Mouse (Mus musculus): Measurements from ENCODE around the gene Rhou. TPM values are rescaled to one million over a fixed set of nuclear protein-coding genes. Genes with fewer than 3 reads are reported as not detected.

The Rhou gene
- total RNA-seq, 2 experiments from 2014 or later, result 30.1 to 41.0 TPM

GRCm38 (mm10) chr8:123685477-123685876, 31.7 kb downstream of the Rhou start:
- no peak for DNase-seq (ENCODE audit: low spot score)

DNA sequence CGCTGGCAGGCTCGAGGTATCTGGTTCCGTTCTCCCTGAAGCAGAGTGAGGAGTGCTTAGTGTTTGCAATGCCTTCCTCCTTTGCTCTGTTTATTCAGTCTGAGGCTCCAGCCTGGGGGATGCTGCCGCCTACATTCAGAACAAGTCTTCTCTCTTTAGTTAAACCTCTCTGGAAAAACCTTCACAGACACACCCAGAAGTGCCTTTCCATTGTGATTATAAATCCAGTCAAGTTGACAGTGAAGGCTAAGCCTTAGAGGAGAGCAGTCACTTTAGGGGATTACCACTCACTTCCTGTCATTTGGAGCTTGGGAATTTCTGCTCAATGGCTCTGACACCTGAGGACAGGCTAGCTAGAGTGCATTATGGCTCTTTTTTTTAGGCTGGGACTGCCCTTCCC, 34.1 kb downstream of the Rhou start:
- no peak for DNase-seq (ENCODE audit: low spot score)

- DNase-seq (ENCODE audit: low spot score), result no peak
These were observed 38.6 kb downstream of the Rhou start for GRCm38 (mm10) chr8:123692165-123692962.

GRCm38 (mm10) chr8:123696167-123696566, 42.4 kb downstream of the Rhou start:
- no peak for DNase-seq (ENCODE audit: low spot score)

DNA sequence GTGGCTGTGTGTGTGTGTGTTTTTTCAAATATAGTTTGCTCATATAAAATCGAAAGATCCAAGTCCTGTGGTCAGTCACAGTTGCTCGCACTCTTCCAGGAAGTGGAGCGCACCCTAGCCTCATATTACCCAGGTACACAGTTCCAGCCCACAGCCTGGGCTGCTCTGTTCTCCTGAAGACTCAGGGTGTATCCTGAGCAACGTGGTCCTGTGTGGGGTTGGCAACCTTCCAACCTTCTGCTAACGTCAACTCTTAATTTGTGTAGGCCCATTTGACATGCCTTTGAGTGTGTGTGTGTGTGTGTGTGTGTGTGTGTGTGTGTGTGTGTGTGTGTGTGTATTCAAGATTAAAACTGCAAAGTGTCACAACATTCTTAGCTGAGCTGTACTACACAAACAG, 43.6 kb downstream of the Rhou start:
- no peak for DNase-seq (ENCODE audit: low spot score)

DNA sequence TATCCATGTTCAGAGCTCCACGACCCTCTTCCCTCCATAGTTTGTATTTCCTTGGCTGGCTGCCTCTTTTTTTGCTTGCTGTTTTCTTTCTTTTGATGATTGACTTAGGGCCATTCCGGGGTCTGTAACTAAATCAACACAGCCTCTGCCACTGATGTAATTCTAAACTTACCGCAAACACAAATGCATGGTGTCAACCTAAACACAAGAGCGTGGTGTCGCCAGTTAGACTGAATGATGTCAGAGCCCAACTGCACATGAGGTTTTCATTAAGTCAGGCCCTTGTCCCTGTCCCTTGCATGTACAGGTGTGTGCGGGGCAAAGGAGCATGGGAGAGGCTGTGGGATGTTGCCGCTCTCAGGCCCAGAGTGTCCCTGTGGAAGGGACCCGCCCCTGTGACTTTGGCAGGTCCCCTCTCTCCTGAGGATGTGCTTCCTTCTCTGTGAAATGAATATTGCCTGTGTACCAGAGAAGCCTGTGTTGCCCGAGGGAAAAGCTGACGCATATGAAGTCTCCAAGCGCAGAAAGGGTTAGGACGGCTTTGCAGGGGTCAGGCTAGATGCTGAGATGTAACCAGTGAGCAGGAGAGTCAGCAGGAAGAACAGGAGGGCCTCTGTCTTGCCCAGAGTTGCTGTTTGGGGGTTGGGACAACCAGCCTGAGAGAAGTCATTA, 46.8 kb downstream of the Rhou start:
- DNase-seq (ENCODE audit: low spot score), result no peak

GRCm38 (mm10) chr8:123701952-123702587, 48.3 kb downstream of the Rhou start:
- no peak for DNase-seq (ENCODE audit: low spot score)

GRCm38 (mm10) chr8:123705376-123705775, 51.6 kb downstream of the Rhou start:
- no peak for DNase-seq (ENCODE audit: low spot score)

DNA sequence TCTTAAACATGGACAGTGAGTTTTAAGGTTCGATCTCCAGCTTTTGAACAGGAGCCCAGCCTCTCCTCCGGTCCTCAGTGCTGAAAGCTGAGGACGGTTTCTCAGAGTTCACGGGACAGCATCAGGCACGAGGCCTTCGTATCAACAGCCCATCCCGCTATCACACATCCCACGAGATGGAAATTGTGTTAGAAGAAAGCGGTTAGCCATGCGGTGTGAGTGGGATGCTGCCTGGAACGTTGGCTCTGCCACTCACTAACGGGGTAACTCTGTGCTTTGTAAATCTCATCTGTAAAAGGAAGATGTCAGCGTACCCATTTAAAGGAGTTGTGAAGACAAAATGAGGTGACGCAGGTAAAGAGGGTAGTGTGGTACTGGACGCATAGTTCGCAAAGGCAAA, 53.4 kb downstream of the Rhou start:
- no peak for DNase-seq (ENCODE audit: low spot score)

GRCm38 (mm10) chr8:123708729-123709128, 55.0 kb downstream of the Rhou start:
- no peak for DNase-seq (ENCODE audit: low spot score)

GRCm38 (mm10) chr8:123710335-123710734, 56.6 kb downstream of the Rhou start:
- no peak for DNase-seq (ENCODE audit: low spot score)

Other genes with a start within 250 kb of the Rhou start
- gene Mc1r, start 246.8 kb upstream of the Rhou start, total RNA-seq (2021), result not detected
- not detected for gene Tubb3, start 242.5 kb upstream of the Rhou start, total RNA-seq (2021)
- 10 to 100 TPM; 34.6 to 43.7 TPM for gene Def8, start 230.4 kb upstream of the Rhou start, total RNA-seq (2021)
- 10 to 100 TPM; 37.8 to 41.0 TPM for gene Afg3l1, start 176.0 kb upstream of the Rhou start, total RNA-seq (2021)
- gene Dbndd1, start 138.5 kb upstream of the Rhou start, total RNA-seq (2021), result not detected
- 1 to 10 TPM; 3.6 to 4.9 TPM for gene Gas8, start 135.1 kb upstream of the Rhou start, total RNA-seq (2021)
- gene Rab4a, start 152.1 kb downstream of the Rhou start, total RNA-seq (2021), result 10 to 100 TPM; 14.8 to 14.9 TPM
- gene Ccsap, start 206.3 kb downstream of the Rhou start, total RNA-seq (2021), result under 1 TPM; 0.21 to 0.26 TPM
- gene Acta1, start 240.8 kb downstream of the Rhou start, total RNA-seq (2021), result over 10,000 TPM; 42,846 to 52,629 TPM

All from gastrocnemius, adult 18-20 months (tissue).